Mouse (Mus musculus) stomach, embryonic 16.5 days (tissue): ENCODE results near the gene Pex5. TPM values are rescaled to one million over a fixed set of nuclear protein-coding genes. Genes with fewer than 3 reads are reported as not detected.

ENCODE experiments used
- ATAC-seq: fragments of 200-750 bp; cut with Nextera tagmentation; 2 replicates; pipeline ENCODE4 v1.8.0; 2017; ENCODE audit warnings: moderate number of reproducible peaks, moderate TSS enrichment; ENCODE audit not compliant: insufficient read depth, low FRiP score
- H3K27ac ChIP-seq: fragments of 300-500 bp; sonication (generic); 2 replicates; pipeline ENCODE4 v1.5.1; 2014; ENCODE audit warnings: low read length
- H3K27me3 ChIP-seq: fragments of 300-500 bp; sonication (generic); 2 replicates; pipeline ENCODE4 v1.6.1; 2014; ENCODE audit warnings: low read length, control low read depth, mixed read lengths; ENCODE audit not compliant: control insufficient read depth, insufficient read depth
- H3K36me3 ChIP-seq: fragments of 300-500 bp; sonication (generic); 2 replicates; pipeline ENCODE4 v1.6.1; 2014; ENCODE audit warnings: low read length; ENCODE audit not compliant: control insufficient read depth, insufficient read depth
- H3K4me1 ChIP-seq: fragments of 300-500 bp; sonication (generic); 2 replicates; pipeline ENCODE4 v1.6.1; 2014; ENCODE audit warnings: low read length, control low read depth, mixed read lengths; ENCODE audit not compliant: control insufficient read depth, insufficient read depth
- H3K4me2 ChIP-seq: fragments of 300-500 bp; sonication (generic); 2 replicates; pipeline ENCODE4 v1.6.1; 2014; ENCODE audit warnings: low read depth, low read length, mixed read lengths
- H3K4me3 ChIP-seq: fragments of 300-500 bp; sonication (generic); replicated peaks from 2 replicates; pipeline ENCODE4 v1.5.1; 2014; ENCODE audit warnings: mild to moderate bottlenecking, low read length
- H3K9ac ChIP-seq: fragments of 300-500 bp; sonication (generic); 2 replicates; pipeline ENCODE4 v1.6.1; 2014; ENCODE audit warnings: low read length
- H3K9me3 ChIP-seq: fragments of 300-500 bp; sonication (generic); replicated peaks from 2 replicates; pipeline ENCODE4 v1.6.1; 2016; ENCODE audit warnings: low read length, control low read depth; ENCODE audit not compliant: control insufficient read depth
- WGBS: fragments of 180-500 bp; shearing (Covaris S2); extraction: QIAGEN DNeasy Blood & Tissue Kit; methylation state at CpG from one replicate; pipeline ENCODE4 v1.1.7; 2014; 5-methylcytosine and 5-hydroxymethylcytosine counted together
- polyA plus RNA-seq: library from polyadenylated mRNA; unstranded; fragments of >200 nt; fragmentation: Nextera tagmentation; extraction: Ambion mirVana; gene quantifications from 2 replicates; pipeline ENCODE4 v1.2.1, GENCODE M21; 2015

The Pex5 gene
- polyA plus RNA-seq, 1 experiment from 2014 or later: 45.6 TPM

GRCm38 (mm10) chr6:124353246-124353645 is 61.6 kb downstream of the Pex5 start:
- H3K4me3 ChIP-seq: no peak overlapping the region
- 67% methylated on average over 2 of the region's 2 CpGs for WGBS
- no peaks in the 10 kb centered on the region for H3K36me3 ChIP-seq
- no peaks in the 10 kb centered on the region for H3K9me3 ChIP-seq
- H3K27ac ChIP-seq: no peak overlapping the region
- H3K27me3 ChIP-seq: no peaks in the 10 kb centered on the region
- no peaks in the 10 kb centered on the region for H3K4me1 ChIP-seq
- no peak overlapping the region for H3K4me2 ChIP-seq
- H3K9ac ChIP-seq: no peak overlapping the region
- ATAC-seq: no peak

Other genes with a start within 250 kb of the Pex5 start
- not detected in 2 replicates for gene Vmn2r27, start 183.2 kb downstream of the Pex5 start, polyA plus RNA-seq
- gene Cd163, start 110.4 kb downstream of the Pex5 start, polyA plus RNA-seq: 0.89 and 0.99 TPM in 2 replicates
- 5.9 and 7.3 TPM in 2 replicates for gene Clstn3, start 49.7 kb upstream of the Pex5 start, polyA plus RNA-seq
- gene C1rl, start 78.0 kb upstream of the Pex5 start, polyA plus RNA-seq: 1.6 and 1.7 TPM in 2 replicates
- 9.4 TPM in 2 replicates for gene C1ra, start 97.3 kb upstream of the Pex5 start, polyA plus RNA-seq
- gene C1s1, start 127.3 kb upstream of the Pex5 start, polyA plus RNA-seq: 12.6 and 15.2 TPM in 2 replicates
- 0.11 TPM in 1 of 2 replicates, not detected in the other for gene C1rb, start 155.2 kb upstream of the Pex5 start, polyA plus RNA-seq
- gene C1s2, start 221.0 kb upstream of the Pex5 start, polyA plus RNA-seq: not detected in 2 replicates
- gene Lpcat3, start 248.0 kb upstream of the Pex5 start, polyA plus RNA-seq: 84.1 and 86.8 TPM in 2 replicates